Mouse (Mus musculus) embryonic facial prominence, embryonic 11.5 days (tissue): ENCODE results near the gene Cyth1. TPM values are rescaled to one million over a fixed set of nuclear protein-coding genes. Genes with fewer than 3 reads are reported as not detected.

Experiments used
- ATAC-seq: fragments of 200-750 bp; cut with Nextera tagmentation; replicated peaks from 2 replicates; pipeline ENCODE4 v1.8.0; 2017; ENCODE audit warnings: low read depth; ENCODE audit not compliant: insufficient number of reproducible peaks, low FRiP score, low TSS enrichment
- DNase-seq: peaks from one replicate; pipeline ENCODE4 v3.0.0-alpha.2; 2015; ENCODE audit warnings: low spot score
- H3K27ac ChIP-seq: fragments of 300-500 bp; sonication (generic); replicated peaks from 2 replicates; pipeline ENCODE4 v1.5.1; 2014; ENCODE audit warnings: mild to moderate bottlenecking, low read depth, low read length, control low read depth
- H3K27me3 ChIP-seq: fragments of 300-500 bp; sonication (generic); 2 replicates; pipeline ENCODE4 v1.6.1; 2014; ENCODE audit warnings: mild to moderate bottlenecking, low read length, moderate library complexity, mixed read lengths; ENCODE audit not compliant: control insufficient read depth, insufficient read depth
- H3K36me3 ChIP-seq: fragments of 300-500 bp; sonication (generic); replicated peaks from 2 replicates; pipeline ENCODE4 v1.6.1; 2014; ENCODE audit warnings: low read depth, mild to moderate bottlenecking, low read length, moderate library complexity, mixed read lengths; ENCODE audit not compliant: control insufficient read depth, insufficient read depth
- H3K4me1 ChIP-seq: fragments of 300-500 bp; sonication (generic); 2 replicates; pipeline ENCODE4 v1.6.1; 2014; ENCODE audit warnings: low read length, mixed read lengths; ENCODE audit not compliant: control insufficient read depth, insufficient read depth
- H3K4me2 ChIP-seq: fragments of 300-500 bp; sonication (generic); 2 replicates; pipeline ENCODE4 v1.6.1; 2014; ENCODE audit warnings: low read depth, mild to moderate bottlenecking, control low read depth, low read length, moderate library complexity
- H3K4me3 ChIP-seq: fragments of 300-500 bp; sonication (generic); 2 replicates; pipeline ENCODE4 v1.5.1; 2014; ENCODE audit warnings: low read depth, low read length, control low read depth
- H3K9ac ChIP-seq: fragments of 300-500 bp; sonication (generic); replicated peaks from 2 replicates; pipeline ENCODE4 v1.6.1; 2014; ENCODE audit warnings: mild to moderate bottlenecking, control low read depth, low read length
- H3K9me3 ChIP-seq: fragments of 300-500 bp; sonication (generic); replicated peaks from 2 replicates; pipeline ENCODE4 v1.6.1; 2016; ENCODE audit warnings: mild to moderate bottlenecking, low read length, inconsistent platforms, mixed read lengths; ENCODE audit not compliant: control insufficient read depth
- WGBS: fragments of 180-500 bp; shearing (Covaris S2); extraction: QIAGEN DNeasy Blood & Tissue Kit; methylation state at CpG from one replicate; pipeline ENCODE4 v1.1.7; 2014; 5-methylcytosine and 5-hydroxymethylcytosine counted together
- polyA plus RNA-seq: library from polyadenylated mRNA; unstranded; fragments of >200 nt; fragmentation: Nextera tagmentation; extraction: Ambion mirVana; gene quantifications from 2 replicates; pipeline ENCODE4 v1.2.1, GENCODE M21; 2014

Cyth1 gene
- polyA plus RNA-seq, 1 experiment from 2014 or later = 11.4 TPM

GRCm38 (mm10) chr11:118164566-118164965 lies 83.8 kb downstream of the Cyth1 start:
- Histone ChIP-seq H3K27me3 (no peaks in the 10 kb centered on the region), H3K9ac (no peak overlapping the region), H3K4me2 (no peak overlapping the region), H3K36me3 (no peaks in the 10 kb centered on the region; the same call in 1 of the 2 replicates), H3K4me1 (no peaks in the 10 kb centered on the region), H3K27ac (no peak overlapping the region), H3K4me3 (no peak overlapping the region), H3K9me3 (no peaks in the 10 kb centered on the region)
- ATAC-seq (no peak), DNase-seq (no peak)
- WGBS = 75% methylated on average over 8 of the region's 8 CpGs

- Histone ChIP-seq H3K27ac (no peak overlapping the region), H3K36me3 (no peaks in the 10 kb centered on the region; the same call in 1 of the 2 replicates), H3K9ac (no peak overlapping the region), H3K27me3 (no peaks in the 10 kb centered on the region), H3K9me3 (no peaks in the 10 kb centered on the region), H3K4me3 (no peak overlapping the region), H3K4me1 (no peaks in the 10 kb centered on the region), H3K4me2 (no peak overlapping the region)
- no peak for DNase-seq
- no peak for ATAC-seq
- 64% methylated on average over 10 of the region's 10 CpGs for WGBS
Observed at GRCm38 (mm10) chr11:118162245-118162644, 86.1 kb downstream of the Cyth1 start.

GRCm38 (mm10) chr11:118161240-118161639 lies 87.2 kb downstream of the Cyth1 start:
- no peak for ATAC-seq
- 74% methylated on average over 6 of the region's 6 CpGs for WGBS
- H3K27ac ChIP-seq = no peak overlapping the region
- no peaks in the 10 kb centered on the region; the same call in 1 of the 2 replicates for H3K36me3 ChIP-seq
- no peak overlapping the region for H3K4me2 ChIP-seq
- no peak overlapping the region for H3K9ac ChIP-seq
- H3K9me3 ChIP-seq = no peaks in the 10 kb centered on the region
- no peaks in the 10 kb centered on the region for H3K27me3 ChIP-seq
- no peak for DNase-seq
- H3K4me1 ChIP-seq = no peaks in the 10 kb centered on the region
- H3K4me3 ChIP-seq = no peak overlapping the region

GRCm38 (mm10) chr11:118160763-118161162 lies 87.6 kb downstream of the Cyth1 start:
- DNase-seq (no peak), ATAC-seq (no peak)
- H3K9ac ChIP-seq = no peak overlapping the region
- H3K9me3 ChIP-seq = no peaks in the 10 kb centered on the region
- no peaks in the 10 kb centered on the region for H3K4me1 ChIP-seq
- no peak overlapping the region for H3K27ac ChIP-seq
- 88% methylated on average over 2 of the region's 2 CpGs for WGBS
- H3K36me3 ChIP-seq = no peaks in the 10 kb centered on the region; the same call in 1 of the 2 replicates
- no peaks in the 10 kb centered on the region for H3K27me3 ChIP-seq
- H3K4me3 ChIP-seq = no peak overlapping the region
- no peak overlapping the region for H3K4me2 ChIP-seq

DNA sequence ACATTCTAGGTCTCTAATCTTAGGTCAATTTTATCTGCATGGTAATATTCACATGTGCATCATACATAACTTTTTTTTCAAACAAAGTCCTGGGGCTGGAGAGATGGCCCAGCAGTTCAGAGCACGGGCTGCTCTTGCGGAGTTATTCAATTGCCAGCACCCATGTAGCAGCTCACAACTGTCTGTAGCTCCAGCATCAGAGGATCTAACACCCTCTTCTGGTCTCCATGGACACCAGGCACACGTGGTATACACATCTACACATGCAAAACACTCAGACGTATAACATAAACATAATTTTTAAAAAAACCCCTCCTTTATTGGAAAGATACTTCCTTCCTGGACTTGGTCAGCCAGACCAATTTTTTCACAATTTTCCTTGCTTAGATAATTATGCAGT lies 89.6 kb downstream of the Cyth1 start:
- Histone ChIP-seq H3K27ac (no peak overlapping the region), H3K4me2 (no peak overlapping the region), H3K36me3 (no peaks in the 10 kb centered on the region; the same call in 1 of the 2 replicates), H3K9ac (no peak overlapping the region), H3K9me3 (no peaks in the 10 kb centered on the region), H3K4me3 (no peak overlapping the region), H3K4me1 (no peaks in the 10 kb centered on the region), H3K27me3 (no peaks in the 10 kb centered on the region)
- ATAC-seq = no peak
- no peak for DNase-seq
- 77% methylated on average over 4 of the region's 4 CpGs for WGBS

GRCm38 (mm10) chr11:118156480-118157060 lies 91.8 kb downstream of the Cyth1 start:
- ATAC-seq (no peak), DNase-seq (no peak)
- Histone ChIP-seq H3K9ac (no peak overlapping the region), H3K4me1 (no peaks in the 10 kb centered on the region), H3K27ac (no peak overlapping the region), H3K36me3 (no peaks in the 10 kb centered on the region), H3K4me3 (no peak overlapping the region), H3K9me3 (no peaks in the 10 kb centered on the region), H3K4me2 (no peak overlapping the region), H3K27me3 (no peaks in the 10 kb centered on the region)
- 68% methylated on average over 8 of the region's 8 CpGs for WGBS

DNA sequence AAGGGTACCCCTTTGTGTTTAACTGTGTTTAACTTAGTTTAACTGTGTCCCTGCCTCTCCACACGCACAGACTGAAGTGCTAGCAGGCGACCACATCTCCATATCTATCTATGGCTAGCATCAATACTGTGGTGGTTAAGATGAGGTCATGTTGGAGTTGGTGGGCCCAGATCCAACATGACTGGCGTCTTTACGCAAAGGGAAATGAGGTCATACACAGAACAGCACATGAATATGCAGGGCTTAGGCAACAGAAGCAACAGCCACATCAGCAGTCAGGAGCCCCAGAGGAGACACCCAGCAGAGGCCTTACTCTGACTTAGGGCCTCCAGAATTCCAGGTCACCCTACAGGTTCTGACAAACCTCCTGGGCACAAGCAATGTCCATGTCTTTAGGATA lies 95.4 kb downstream of the Cyth1 start:
- Histone ChIP-seq H3K9me3 (no peaks in the 10 kb centered on the region), H3K9ac (no peak overlapping the region), H3K4me2 (no peak overlapping the region), H3K27ac (no peak overlapping the region), H3K36me3 (no peaks in the 10 kb centered on the region), H3K4me1 (no peaks in the 10 kb centered on the region), H3K27me3 (no peaks in the 10 kb centered on the region), H3K4me3 (no peak overlapping the region)
- ATAC-seq (no peak), DNase-seq (no peak)
- WGBS = 85% methylated on average over 4 of the region's 4 CpGs

DNA sequence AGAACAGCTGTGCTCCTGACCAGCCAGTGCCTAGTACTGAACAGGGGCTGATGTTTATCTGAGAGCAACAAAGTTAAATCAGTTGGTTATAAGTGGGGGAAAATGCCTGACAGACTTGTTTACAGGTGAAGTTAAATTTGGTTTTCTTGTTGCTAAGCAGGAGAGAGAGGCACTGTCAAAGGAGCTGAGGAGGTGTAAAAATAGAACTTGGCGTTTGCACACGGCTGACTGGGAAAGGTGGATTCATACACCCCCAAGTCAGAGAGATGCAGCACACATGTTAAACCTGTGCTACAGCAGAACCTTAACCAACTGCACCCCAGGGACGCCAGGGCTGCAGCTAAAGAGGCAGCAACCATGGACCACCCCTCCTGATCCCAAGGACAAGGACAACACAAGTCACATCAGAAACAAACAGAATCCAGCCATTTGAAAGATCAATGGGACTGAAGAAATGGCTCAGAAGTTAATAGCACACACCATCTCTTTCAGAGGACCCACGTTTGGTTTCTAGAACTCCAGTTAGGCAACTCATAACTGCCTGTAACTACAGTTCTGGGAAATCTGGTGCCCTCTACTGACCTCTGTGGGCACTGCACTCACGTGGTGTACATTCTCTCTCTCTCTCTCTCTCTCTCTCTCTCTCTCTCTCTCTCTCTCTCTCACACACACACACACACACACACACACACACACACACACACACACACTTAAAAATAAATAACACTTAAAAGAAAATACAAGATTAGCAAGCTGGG lies 96.8 kb downstream of the Cyth1 start:
- H3K27me3 ChIP-seq = no peaks in the 10 kb centered on the region
- no peak for ATAC-seq
- H3K36me3 ChIP-seq = no peaks in the 10 kb centered on the region
- no peak overlapping the region for H3K4me2 ChIP-seq
- H3K27ac ChIP-seq = no peak overlapping the region
- no peaks in the 10 kb centered on the region for H3K9me3 ChIP-seq
- no peaks in the 10 kb centered on the region for H3K4me1 ChIP-seq
- H3K9ac ChIP-seq = no peak overlapping the region
- DNase-seq = no peak
- H3K4me3 ChIP-seq = no peak overlapping the region
- WGBS = 81% methylated on average over 5 of the region's 5 CpGs
